Mouse (Mus musculus): ENCODE data around the gene Dcst1.

Gene Dcst1

GRCm38 (mm10) chr3:89330948-89331347 is 34.1 kb downstream of the Dcst1 start:
- no peak for DNase-seq

GRCm38 (mm10) chr3:89330346-89330745 is 34.7 kb downstream of the Dcst1 start:
- no peak for DNase-seq

GRCm38 (mm10) chr3:89328623-89329022 is 36.4 kb downstream of the Dcst1 start:
- DNase-seq, result no peak

GRCm38 (mm10) chr3:89327371-89327870 is 37.6 kb downstream of the Dcst1 start:
- DNase-seq, result no peak

GRCm38 (mm10) chr3:89325882-89326281 is 39.2 kb downstream of the Dcst1 start:
- no peak for DNase-seq

- no peak for DNase-seq
Observed at GRCm38 (mm10) chr3:89322514-89323165, 42.4 kb downstream of the Dcst1 start, which contains the start of gene Efna3. Gene Efna3, minus strand, starts transcription at chr3:89322965.

GRCm38 (mm10) chr3:89322131-89322500 is 42.9 kb downstream of the Dcst1 start:
- DNase-seq, result no peak

- DNase-seq, result no peak
Observed at GRCm38 (mm10) chr3:89321183-89322130, 43.6 kb downstream of the Dcst1 start.

GRCm38 (mm10) chr3:89320581-89321182 is 44.4 kb downstream of the Dcst1 start:
- DNase-seq, result no peak

GRCm38 (mm10) chr3:89319591-89320350 is 45.3 kb downstream of the Dcst1 start:
- DNase-seq, result no peak

GRCm38 (mm10) chr3:89318971-89319590 is 46.0 kb downstream of the Dcst1 start:
- DNase-seq, result no peak

- DNase-seq, result no peak
Observed at GRCm38 (mm10) chr3:89318316-89318715, 46.7 kb downstream of the Dcst1 start.

GRCm38 (mm10) chr3:89317246-89317645 is 47.8 kb downstream of the Dcst1 start:
- DNase-seq, result no peak

GRCm38 (mm10) chr3:89316833-89317232 is 48.2 kb downstream of the Dcst1 start:
- peak; percentile 79 for DNase-seq

GRCm38 (mm10) chr3:89315930-89316831 is 48.9 kb downstream of the Dcst1 start:
- DNase-seq, result no peak

GRCm38 (mm10) chr3:89315195-89315929 is 49.7 kb downstream of the Dcst1 start:
- peak; percentile 56 for DNase-seq

GRCm38 (mm10) chr3:89314791-89315190 is 50.3 kb downstream of the Dcst1 start:
- no peak for DNase-seq

- no peak for DNase-seq
Observed at GRCm38 (mm10) chr3:89314340-89314739, 50.7 kb downstream of the Dcst1 start.

GRCm38 (mm10) chr3:89308089-89308488 is 57.0 kb downstream of the Dcst1 start:
- DNase-seq, result peak; percentile 46
